Comparison of ENCODE assay signal across 20 mouse cellular contexts in genomic region chr10:103427717-103428116, GRCm38 (mm10).
A peak's percentile ranks its signal among the peaks of the same experiment; 100 is the strongest.
DNase-seq lines count a peak whose midpoint lies in the region; ATAC-seq and TF ChIP-seq lines count a peak whose summit lies in the region.
"Had no signal": no experiment of that assay in that cellular context is flagged by ENCODE, and none has a peak within 500 bp of the region (broad histone marks: within the 10 kb centered on the region; RNA-seq: fewer than 3 reads in every experiment).

No protein-coding gene starts in this region.

- H3K9me3 ChIP-seq in forebrain, postnatal 0 days (ENCODE audit: low read length), result no peaks in the 10 kb centered on the region
- H3K9me3 ChIP-seq in forebrain, embryonic 16.5 days (ENCODE audit: control insufficient read depth, low read length), result no peaks in the 10 kb centered on the region
- H3K9me3 ChIP-seq in limb, embryonic 14.5 days (ENCODE audit: control insufficient read depth, low read length), result no peaks in the 10 kb centered on the region
- H3K9me3 ChIP-seq in limb, embryonic 10.5 days (replicated peaks), result no peaks in the 10 kb centered on the region
- no peaks in the 10 kb centered on the region for H3K9me3 ChIP-seq in E14TG2a.4 (ENCODE audit: low read length)
- H3K9me3 ChIP-seq: forebrain, embryonic 12.5 days; liver, embryonic 12.5 days; neural tube, embryonic 12.5 days had no signal

- no peak overlapping the region for H3K4me3 ChIP-seq in forebrain, postnatal 0 days (ENCODE audit: low read depth, low read length)
- H3K4me3 ChIP-seq in forebrain, embryonic 16.5 days (replicated peaks; ENCODE audit: low read length), result no peak overlapping the region
- no peak overlapping the region for H3K4me3 ChIP-seq in limb, embryonic 14.5 days (replicated peaks; ENCODE audit: low read length)
- H3K4me3 ChIP-seq in limb, embryonic 10.5 days, result no peak overlapping the region
- no peak overlapping the region for H3K4me3 ChIP-seq in E14TG2a.4 (replicated peaks; ENCODE audit: low read length)
- H3K4me3 ChIP-seq: forebrain, embryonic 12.5 days; liver, embryonic 12.5 days; neural tube, embryonic 12.5 days had no signal

- H3K4me1 ChIP-seq in forebrain, postnatal 0 days (ENCODE audit: insufficient read depth), result no peaks in the 10 kb centered on the region
- H3K4me1 ChIP-seq in forebrain, embryonic 16.5 days (replicated peaks; ENCODE audit: control insufficient read depth, insufficient read depth, low read length), result no peaks in the 10 kb centered on the region
- H3K4me1 ChIP-seq in limb, embryonic 14.5 days (ENCODE audit: control insufficient read depth, insufficient read depth, low read length), result no peaks in the 10 kb centered on the region
- no peaks in the 10 kb centered on the region for H3K4me1 ChIP-seq in limb, embryonic 10.5 days
- no peaks in the 10 kb centered on the region for H3K4me1 ChIP-seq in E14TG2a.4 (replicated peaks; ENCODE audit: low read depth, low read length)
- H3K4me1 ChIP-seq: forebrain, embryonic 12.5 days; liver, embryonic 12.5 days; neural tube, embryonic 12.5 days had no signal

- no peak overlapping the region for H3K27ac ChIP-seq in forebrain, postnatal 0 days (ENCODE audit: low read depth, low read length)
- H3K27ac ChIP-seq in forebrain, embryonic 16.5 days (ENCODE audit: low read length), result no peak overlapping the region
- H3K27ac ChIP-seq in limb, embryonic 14.5 days (replicated peaks; ENCODE audit: low read depth, low read length), result no peak overlapping the region
- no peak overlapping the region for H3K27ac ChIP-seq in limb, embryonic 10.5 days
- H3K27ac ChIP-seq: forebrain, embryonic 12.5 days; liver, embryonic 12.5 days; neural tube, embryonic 12.5 days had no signal

- peak; percentile 39 for TF ChIP-seq CTCF in forebrain, postnatal 0 days (IDR thresholded peaks at IDR 0.05; ENCODE audit: low read depth)
- 0 out of 2 replicates have a peak, but pooled peaks have one; percentile 12 for TF ChIP-seq CTCF in E14TG2a.4 (conservative IDR thresholded peaks at IDR 0.05; ENCODE audit: low read length)

- no peaks in the 10 kb centered on the region for H3K27me3 ChIP-seq in forebrain, postnatal 0 days (ENCODE audit: insufficient read depth, low read length)
- no peaks in the 10 kb centered on the region for H3K27me3 ChIP-seq in forebrain, embryonic 16.5 days (replicated peaks; ENCODE audit: control insufficient read depth, insufficient read depth, low read length)
- H3K27me3 ChIP-seq in limb, embryonic 14.5 days (ENCODE audit: control insufficient read depth, insufficient read depth, low read length), result no peaks in the 10 kb centered on the region
- H3K27me3 ChIP-seq in limb, embryonic 10.5 days (ENCODE audit: low read depth, poor library complexity, severe bottlenecking), result no peaks in the 10 kb centered on the region
- H3K27me3 ChIP-seq in E14TG2a.4 (ENCODE audit: insufficient read depth, low read length), result no peaks in the 10 kb centered on the region
- H3K27me3 ChIP-seq: forebrain, embryonic 12.5 days; liver, embryonic 12.5 days; neural tube, embryonic 12.5 days had no signal

- H3K9ac ChIP-seq in forebrain, postnatal 0 days, result no peak overlapping the region
- no peak overlapping the region for H3K9ac ChIP-seq in forebrain, embryonic 16.5 days (replicated peaks; ENCODE audit: low read depth, low read length)
- no peak overlapping the region for H3K9ac ChIP-seq in limb, embryonic 14.5 days (ENCODE audit: low read depth, low read length, severe bottlenecking)
- H3K9ac ChIP-seq: forebrain, embryonic 12.5 days; liver, embryonic 12.5 days; neural tube, embryonic 12.5 days had no signal

- DNase-seq in forebrain, postnatal 0 days, result no peak
- peak; percentile 57 for DNase-seq in limb, embryonic 14.5 days (ENCODE audit: low spot score)
- DNase-seq in limb, embryonic 10.5 days (ENCODE audit: low spot score), result no peak
- DNase-seq in embryo, embryonic 11 days, result peak; percentile 12
- no peak for DNase-seq in adrenal gland, postnatal 10 days
- DNase-seq: cerebellum, adult 11 months; cerebellum, postnatal 36 days; heart, postnatal 14 days; kidney, adult 8-10 months; kidney, postnatal 4 days; layer of hippocampus, postnatal 36 days; left cerebral cortex, postnatal 4 days; right cerebral cortex, postnatal 25 days; thymus, postnatal 14 days had no signal

- TF ChIP-seq POLR2A in limb, embryonic 14.5 days (IDR thresholded peaks at IDR 0.05; ENCODE audit: borderline replicate concordance, extremely low read depth, insufficient read depth, insufficient read length), result no peak

- 74% methylated on average over 1 of the region's 1 CpGs for WGBS in forebrain, postnatal 0 days
- 74% methylated on average over 1 of the region's 1 CpGs for WGBS in forebrain, embryonic 16.5 days
- 61% methylated on average over 1 of the region's 1 CpGs for WGBS in limb, embryonic 14.5 days
- WGBS in limb, embryonic 10.5 days, result 81% methylated on average over 1 of the region's 1 CpGs

- H3K4me2 ChIP-seq in forebrain, postnatal 0 days (ENCODE audit: low read depth), result no peak overlapping the region
- no peak overlapping the region for H3K4me2 ChIP-seq in forebrain, embryonic 16.5 days (ENCODE audit: low read length)
- no peak overlapping the region for H3K4me2 ChIP-seq in limb, embryonic 14.5 days (replicated peaks; ENCODE audit: low read depth, low read length, severe bottlenecking)
- H3K4me2 ChIP-seq: forebrain, embryonic 12.5 days; heart, embryonic 11.5 days; liver, embryonic 12.5 days; neural tube, embryonic 12.5 days had no signal

- no peak for ATAC-seq in forebrain, postnatal 0 days
- ATAC-seq in forebrain, embryonic 16.5 days, result no peak
- no peak; the same call in 1 of the 2 replicates for ATAC-seq in limb, embryonic 14.5 days (ENCODE audit: low FRiP score, low read depth)
- ATAC-seq: liver, embryonic 12.5 days had no signal

- H3K36me3 ChIP-seq in forebrain, postnatal 0 days (ENCODE audit: insufficient read depth), result no peaks in the 10 kb centered on the region
- no peaks in the 10 kb centered on the region for H3K36me3 ChIP-seq in forebrain, embryonic 16.5 days (ENCODE audit: control insufficient read depth, insufficient read depth)
- H3K36me3 ChIP-seq in limb, embryonic 14.5 days (ENCODE audit: control insufficient read depth, insufficient read depth, low read length), result no peaks in the 10 kb centered on the region
- no peaks in the 10 kb centered on the region for H3K36me3 ChIP-seq in limb, embryonic 10.5 days
- H3K36me3 ChIP-seq in E14TG2a.4 (ENCODE audit: insufficient read depth, low read length), result no peaks in the 10 kb centered on the region
- H3K36me3 ChIP-seq: forebrain, embryonic 12.5 days; liver, embryonic 12.5 days; neural tube, embryonic 12.5 days had no signal

Comparison
In these comparisons a context has a peak if more than half of its experiments do, and no peak if none do; other contexts are left out.
1. DNase-seq: peak in limb, embryonic 14.5 days (single experiment) and embryo, embryonic 11 days (single experiment); none in forebrain, postnatal 0 days (single experiment), limb, embryonic 10.5 days (single experiment) and adrenal gland, postnatal 10 days (single experiment).